Mouse (Mus musculus) layer of hippocampus, postnatal 14 days (tissue): ENCODE data around the gene Nrbf2. TPM values are rescaled to one million over a fixed set of nuclear protein-coding genes. Genes with fewer than 3 reads are reported as not detected.

Experiments
- DNase-seq, 2 experiments: peaks; one replicate each; pipeline ENCODE4 v3.0.0; 2021 to 2022; ENCODE audit warnings: low spot score in 2 of 2, mixed read lengths in 1 of 2
- long read RNA-seq, 2 experiments: library from polyadenylated mRNA; stranded (forward); transcript quantifications; one replicate each; pipeline ENCODE4 v2.0.0; 2021
- total RNA-seq, 2 experiments: library from RNA; stranded (reverse); gene quantifications; 2 replicates each; pipeline ENCODE4 v1.2.3; 2021

The Nrbf2 gene
- total RNA-seq = 10 to 100 TPM; 16.6 to 18.2 TPM
- long read RNA-seq, experiment 1, transcript Nrbf2-201 (4 exons, 1,813 nt) = major isoform, 29 of 35 reads
- long read RNA-seq, experiment 1, partial matches to known transcripts = 0 of 35 reads
- long read RNA-seq, experiment 1, other reads (novel, unspliced or antisense) = 6 of 35 reads
- long read RNA-seq, experiment 2, transcript Nrbf2-201 (4 exons, 1,813 nt) = major isoform, 51 of 53 reads
- long read RNA-seq, experiment 2, partial matches to known transcripts = 0 of 53 reads
- long read RNA-seq, experiment 2, other reads (novel, unspliced or antisense) = 2 of 53 reads

DNA sequence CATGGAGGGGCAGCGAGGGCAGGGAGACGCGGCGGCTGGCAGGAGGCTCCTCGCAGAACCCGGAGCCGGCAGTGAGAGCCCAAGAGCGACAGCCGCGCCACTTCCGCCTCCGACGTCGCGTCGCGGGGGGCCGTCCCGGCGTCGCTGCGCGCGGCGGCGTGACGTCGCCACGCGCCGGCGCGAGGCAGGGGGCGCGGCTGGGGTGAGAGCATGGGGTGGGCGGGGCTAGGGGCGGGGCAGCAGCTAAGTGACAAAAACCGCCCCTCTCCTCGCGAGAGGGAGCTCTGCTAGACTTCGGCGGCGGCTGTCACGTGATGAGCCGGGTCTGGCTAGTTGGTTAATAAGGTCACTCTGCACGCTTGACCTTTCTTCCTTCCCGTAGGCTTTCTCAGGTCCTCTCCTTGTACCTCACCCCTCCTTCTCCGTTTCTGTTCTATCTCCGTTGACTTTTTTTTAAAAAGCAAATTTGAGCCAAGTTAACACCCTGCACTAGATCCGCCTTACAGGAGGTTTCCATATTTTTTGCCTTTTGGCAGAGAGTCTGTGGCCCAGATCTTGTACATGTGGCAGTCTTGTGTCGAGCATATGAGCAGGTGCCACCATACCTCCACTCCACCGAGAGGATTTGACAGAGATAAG, at the start of gene Nrbf2:
Nrbf2 (minus strand) TSS at position 130 of the 639 bp plus-strand sequence.
- peak; percentile 78 for DNase-seq

DNA sequence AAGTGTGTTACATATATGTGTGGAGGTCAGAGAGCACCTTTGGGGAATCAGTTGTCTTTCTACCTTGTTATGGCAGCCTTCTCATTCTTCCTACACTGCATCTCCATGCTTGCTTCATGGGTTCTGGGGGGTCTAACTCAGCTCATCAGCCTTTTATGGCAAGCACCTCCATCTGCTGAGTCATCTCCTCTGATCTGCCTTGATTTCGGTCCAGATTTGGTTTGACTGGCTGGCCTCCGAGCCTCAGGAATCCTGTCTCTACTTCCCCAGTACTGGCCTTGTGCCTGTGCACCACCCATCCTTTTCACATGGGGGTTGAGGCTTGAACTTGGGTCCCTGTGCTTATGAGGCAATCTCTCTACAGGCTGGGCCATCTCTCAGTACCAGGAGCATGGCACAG, 45.5 kb upstream of the Nrbf2 start:
- DNase-seq = no peak

DNA sequence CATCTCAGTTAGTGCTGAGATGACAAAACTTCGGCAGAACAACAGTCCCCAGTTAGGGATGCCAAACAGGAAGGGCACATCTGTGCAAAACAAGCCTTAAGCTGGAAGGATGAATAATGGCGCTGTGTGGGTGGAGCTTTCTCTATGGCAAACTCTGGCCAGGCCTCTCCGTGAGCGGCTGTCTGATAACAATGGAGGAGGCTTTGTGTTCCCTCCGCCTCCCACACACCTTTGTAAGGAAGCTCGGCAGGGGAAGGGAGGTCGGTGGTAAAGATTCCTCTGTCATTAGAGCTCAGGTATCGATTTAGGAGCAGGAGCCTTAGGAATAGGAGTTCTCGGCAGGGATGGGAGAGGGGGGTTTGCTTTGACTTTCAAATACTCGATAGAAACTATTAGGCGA, 44.6 kb upstream of the Nrbf2 start:
- DNase-seq = no peak

DNA sequence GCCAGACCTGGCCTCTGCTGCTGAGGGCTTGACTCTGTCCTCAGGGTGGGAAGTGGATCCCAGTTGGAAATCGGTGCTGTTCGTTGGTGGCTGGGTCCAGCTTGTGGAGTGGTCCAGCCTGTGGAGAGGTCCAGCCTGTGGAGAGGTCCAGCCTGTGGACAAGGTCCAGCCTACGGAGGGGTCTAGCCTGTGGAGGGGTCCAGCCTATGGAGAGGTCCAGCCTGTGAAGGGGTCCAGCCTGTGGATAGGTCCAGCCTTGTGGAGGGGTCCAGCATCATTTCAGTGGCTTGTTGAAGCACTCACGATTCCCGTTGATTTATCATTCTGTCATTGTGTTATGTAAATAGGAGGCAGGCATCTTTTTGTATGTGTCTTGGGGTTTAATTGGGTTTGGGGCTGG, 43.1 kb upstream of the Nrbf2 start:
- no peak for DNase-seq

DNA sequence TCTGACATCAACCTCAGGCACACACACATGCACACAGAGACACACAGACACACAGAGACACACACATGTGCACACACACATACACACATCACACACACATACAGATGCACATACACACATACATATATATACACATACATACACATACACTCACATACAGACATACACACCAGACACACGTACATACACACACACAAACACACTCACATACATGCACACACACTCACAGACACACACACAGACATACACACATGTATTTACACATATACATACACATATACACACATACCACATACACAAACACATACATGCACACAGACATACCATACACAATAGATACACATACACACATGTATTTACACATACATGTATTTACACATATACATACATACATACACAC, 38.9 kb upstream of the Nrbf2 start:
- no peak for DNase-seq

DNA sequence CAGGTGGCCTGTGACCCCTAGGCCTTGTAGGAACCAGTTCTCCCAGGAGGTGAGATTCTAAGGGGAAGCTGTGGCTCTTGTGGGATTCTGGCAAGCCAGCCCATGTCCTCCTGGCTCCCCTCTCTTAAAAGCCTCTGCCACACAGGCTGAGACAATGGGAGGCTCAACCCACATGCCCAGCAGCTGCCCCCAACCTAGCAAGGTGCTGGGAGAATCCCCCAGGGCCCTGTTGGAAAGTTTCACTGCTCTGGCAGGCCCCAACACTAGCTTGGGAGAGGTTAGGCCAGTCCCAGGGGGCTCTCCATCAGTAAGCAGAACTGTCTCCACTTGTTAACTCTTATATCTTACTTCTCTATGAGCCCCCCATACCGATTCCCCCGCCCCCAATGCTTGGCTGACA, 36.3 kb upstream of the Nrbf2 start:
- DNase-seq = no peak

DNA sequence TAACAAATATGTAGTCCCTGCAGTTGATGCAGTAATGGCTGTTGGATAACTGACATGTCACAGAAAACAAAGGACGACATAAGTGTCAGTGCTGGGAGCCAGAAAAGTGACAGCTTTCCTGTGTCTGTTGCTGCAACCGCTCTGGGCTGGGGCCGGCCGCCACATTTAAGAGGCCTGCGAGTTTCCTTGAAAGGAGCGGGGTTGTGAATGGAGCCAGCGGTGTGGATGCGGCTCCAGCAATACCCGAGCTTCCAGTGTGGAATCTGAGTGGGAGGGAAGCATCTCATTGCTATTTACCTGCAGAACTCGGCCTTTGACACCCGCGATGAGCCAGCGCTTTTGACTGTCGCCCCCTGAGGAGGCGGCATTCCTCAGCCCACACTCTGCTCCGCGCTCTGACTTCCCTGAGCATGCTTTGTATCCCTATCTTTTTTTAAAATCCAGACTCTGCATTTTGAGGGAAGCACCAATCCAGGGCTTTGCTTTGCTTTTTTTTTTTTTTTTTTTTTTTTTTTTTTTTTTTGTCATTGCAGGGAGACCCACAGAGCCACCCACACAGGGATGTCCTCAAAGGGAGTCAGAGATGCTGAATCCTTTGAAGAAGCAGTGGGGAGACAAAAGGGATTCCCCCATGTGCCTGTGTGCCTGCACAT, 35.2 kb upstream of the Nrbf2 start:
- no peak for DNase-seq

DNA sequence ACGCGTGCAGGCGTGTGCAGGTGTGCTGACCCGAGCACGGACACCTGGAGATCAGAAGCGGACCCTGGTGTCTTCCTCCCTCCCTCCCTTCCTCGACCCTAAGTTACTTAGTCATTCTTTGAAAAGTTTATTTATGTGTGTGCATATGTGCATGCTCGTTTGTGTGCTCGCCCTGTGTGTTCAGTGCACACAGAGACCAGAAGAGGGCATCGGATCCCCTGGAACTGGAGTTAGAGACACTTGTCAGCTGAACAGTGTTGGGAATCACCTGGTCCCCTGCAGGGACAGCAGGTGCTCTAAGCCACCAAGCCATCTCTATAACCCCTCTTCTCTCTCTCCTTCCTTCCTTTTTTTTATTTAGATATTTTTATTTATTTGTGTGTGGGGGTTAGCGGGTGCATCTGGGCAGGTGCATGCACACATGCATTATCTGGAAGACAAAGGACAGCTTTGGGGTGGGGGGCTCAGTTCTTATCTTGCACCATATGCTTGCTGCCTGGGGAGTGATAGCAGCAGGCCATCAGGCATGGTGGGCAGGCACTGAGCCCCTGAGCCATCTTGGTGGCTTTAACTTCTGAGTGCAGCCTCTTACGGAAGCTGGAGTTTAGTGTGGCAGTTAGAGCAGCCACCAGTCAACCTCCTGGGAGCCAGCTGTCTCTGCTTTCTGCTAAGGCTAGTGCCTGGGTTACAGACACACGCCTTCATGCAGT, 34.1 kb upstream of the Nrbf2 start:
- DNase-seq = no peak

DNA sequence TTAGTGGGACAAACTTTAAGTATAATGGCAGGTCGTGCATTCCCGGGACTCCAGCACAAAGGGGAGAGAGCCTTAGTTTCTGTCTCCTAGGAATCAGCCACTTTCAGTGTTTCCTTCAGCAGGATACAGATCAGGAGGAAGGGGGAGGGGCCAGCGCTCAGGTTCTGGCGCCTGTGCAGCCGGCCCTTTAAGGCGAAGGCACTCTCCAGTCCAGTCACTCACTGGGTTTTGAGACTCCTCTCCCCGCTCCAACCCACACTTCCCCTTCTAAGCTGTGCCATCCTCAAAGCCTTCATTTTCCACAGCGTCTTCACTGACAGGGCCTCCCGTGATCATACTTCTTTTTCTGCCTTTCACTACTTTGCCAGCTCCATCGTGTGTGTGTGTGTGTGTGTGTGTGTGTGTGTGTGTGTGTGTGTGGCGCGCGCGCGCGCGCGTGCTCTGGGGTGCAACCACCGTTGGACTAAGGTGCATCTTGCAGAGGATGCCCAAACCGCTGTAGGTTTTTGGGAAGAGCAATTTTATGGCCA, 32.9 kb upstream of the Nrbf2 start:
- no peak for DNase-seq

DNA sequence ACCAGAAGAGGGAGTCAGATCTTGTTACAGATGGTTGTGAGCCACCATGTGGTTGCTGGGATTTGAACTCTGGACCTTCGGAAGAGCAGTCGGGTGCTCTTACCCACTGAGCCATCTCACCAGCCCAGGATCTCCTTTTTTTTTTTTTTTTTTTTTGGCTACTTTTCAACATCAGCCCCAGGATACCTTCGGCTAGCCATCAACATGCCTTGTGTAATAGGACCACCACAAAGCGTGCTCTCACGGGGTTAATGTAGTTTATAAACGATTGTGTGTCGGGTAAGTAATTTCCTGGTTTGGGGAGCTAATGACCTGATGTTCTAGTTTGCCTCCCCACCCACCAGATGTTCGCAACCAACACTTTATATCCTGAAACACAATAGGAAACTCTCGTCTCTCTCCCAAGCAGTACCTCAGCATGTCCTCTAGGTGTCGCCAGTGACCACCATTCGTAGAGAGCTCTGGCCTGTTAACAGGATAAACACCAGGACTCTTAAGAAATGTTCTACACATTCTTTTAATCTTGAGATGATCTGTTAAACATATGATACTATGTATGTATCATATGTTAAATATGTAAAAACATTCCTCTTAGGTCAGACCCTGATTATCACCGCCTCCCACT, 29.8 kb upstream of the Nrbf2 start:
- DNase-seq = peak in 1 of 2 experiments; percentile 49

DNA sequence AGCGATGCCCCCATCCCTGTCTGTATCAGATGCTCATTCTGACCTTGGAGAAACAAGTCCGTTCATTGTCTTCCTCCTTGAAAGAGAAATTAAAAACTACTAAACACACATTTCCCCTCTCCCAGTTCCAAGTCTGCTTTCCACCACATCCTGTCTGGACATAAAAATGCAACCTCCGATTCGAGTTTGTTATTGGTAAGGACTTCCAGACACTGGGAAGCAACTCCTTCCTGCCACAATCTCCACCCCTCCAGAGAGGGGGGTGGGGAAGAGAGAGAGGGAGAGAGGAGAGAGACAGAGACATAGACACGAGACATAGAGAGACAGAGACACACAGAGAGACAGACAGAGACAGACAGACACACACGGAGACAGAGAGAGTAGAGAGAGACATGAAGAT, 27.4 kb upstream of the Nrbf2 start:
- no peak for DNase-seq

DNA sequence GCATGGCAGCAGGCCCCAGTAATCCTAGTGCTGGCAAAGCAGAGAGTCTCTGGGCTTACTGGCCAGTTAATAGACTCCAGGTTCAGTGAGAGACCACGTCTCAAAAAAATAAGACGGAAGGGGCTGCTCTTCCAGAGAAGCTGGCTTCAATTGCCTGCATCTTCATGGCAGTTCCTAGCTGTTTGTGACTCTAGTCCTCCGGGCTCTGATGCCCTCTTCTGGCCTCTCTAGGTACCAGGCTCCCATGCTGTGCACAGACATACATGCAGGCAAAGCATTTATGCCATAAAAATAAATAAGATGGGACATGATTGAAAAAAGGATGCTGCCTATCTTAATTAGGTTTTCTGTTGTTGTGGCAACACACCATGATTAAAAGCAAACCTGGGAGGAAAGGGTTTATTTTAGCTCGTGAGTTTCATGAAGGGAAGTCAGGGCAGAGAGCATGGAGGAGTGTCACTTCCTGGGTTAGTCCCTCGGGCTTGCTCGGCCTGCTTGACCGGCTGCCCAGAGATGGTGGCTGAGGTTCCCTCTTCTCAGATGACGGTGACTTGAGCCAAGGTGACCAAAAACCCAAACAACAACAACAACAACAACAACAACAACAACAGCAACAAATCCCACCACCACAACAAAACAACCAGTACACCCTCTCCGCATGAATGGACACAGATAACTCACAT, 26.3 kb upstream of the Nrbf2 start:
- peak; percentile 62 to 70 for DNase-seq

DNA sequence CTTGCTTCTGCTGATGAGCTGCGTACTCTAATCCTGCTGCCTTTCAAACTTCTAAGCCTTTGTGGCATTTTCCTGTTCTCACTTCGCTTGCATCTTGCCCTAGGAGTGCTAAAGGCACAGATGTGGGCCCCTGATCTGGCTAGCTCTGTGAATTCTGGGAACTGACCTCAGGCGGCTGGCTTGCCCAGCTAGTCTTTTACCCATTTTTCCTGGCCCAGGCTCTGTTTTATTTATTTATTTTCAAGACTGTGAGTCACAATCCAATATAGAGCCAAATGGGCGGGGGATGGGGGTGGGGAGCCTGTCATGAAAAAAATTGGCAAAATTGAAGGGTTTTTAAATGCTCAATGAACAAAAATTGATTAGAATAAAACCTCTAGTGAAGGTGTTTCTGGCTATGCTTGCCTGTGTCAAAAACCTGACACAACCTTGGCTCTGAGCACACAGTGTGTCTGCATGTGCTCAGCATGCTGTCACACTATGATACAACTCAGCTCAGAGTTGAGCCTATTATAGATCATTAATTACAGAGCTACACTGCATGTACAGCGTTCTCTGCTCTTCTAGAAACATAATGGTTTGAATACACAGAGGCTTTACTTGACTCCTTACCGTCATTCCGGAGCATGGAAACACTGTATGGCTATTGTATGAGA, 24.5 kb upstream of the Nrbf2 start:
- no peak for DNase-seq

DNA sequence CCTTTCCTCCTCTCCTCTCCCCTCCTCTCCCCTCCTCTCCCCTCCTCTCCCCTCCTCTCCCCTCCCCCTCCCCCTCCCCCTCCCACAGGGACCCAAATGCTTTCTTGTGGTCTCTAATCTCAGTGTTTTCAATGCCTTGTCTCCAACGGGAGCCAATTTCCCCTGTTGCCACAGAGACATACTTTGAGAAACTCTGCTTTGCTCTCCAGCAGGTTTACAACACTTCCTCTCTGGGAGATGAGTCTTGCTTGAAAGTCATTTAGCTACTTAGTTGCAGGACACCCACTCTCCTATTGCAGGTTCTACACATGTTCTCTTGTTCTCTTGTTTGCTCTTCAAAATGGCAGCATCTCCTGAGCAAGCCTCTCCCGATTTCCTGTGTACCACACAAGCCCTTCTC, 17.2 kb upstream of the Nrbf2 start:
- DNase-seq = no peak

DNA sequence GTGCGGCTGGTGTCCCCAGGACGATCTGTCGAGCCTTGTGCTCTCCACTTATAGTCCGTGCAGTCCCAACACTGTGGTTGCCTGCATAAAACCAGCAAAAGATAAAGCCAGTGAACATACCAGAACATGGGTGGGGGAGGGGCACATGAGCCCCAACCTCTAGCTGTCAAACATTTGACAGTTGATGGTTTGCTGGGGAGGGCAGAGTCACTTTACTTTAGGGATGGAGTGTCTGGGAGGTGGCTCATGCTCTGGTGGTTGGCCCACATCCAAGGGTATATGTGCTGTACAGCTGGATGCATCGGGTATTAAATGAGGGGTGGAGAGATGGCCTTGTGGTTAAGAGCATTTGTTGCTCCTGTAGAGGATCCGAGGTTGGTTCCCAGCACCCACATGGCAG, 15.9 kb upstream of the Nrbf2 start:
- DNase-seq = no peak

DNA sequence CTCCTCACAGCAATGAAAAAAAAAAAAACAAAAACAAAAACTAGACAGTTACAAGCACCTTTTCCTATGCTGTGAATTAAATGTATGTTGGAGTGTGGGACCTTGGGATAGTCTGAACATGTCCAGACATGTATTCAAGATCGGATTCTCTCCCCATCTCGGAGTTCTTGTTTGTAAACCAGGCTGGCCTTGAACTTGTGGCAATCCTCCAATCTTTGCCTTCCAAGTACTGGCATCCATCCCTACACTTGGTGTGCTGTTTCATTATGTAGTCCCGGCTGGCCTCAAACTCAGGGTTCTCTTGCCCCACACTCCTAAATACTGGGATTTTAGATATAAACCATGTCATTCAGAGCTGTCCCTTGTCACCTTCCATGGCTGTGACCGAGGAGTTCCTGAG, 14.2 kb upstream of the Nrbf2 start:
- no peak for DNase-seq

DNA sequence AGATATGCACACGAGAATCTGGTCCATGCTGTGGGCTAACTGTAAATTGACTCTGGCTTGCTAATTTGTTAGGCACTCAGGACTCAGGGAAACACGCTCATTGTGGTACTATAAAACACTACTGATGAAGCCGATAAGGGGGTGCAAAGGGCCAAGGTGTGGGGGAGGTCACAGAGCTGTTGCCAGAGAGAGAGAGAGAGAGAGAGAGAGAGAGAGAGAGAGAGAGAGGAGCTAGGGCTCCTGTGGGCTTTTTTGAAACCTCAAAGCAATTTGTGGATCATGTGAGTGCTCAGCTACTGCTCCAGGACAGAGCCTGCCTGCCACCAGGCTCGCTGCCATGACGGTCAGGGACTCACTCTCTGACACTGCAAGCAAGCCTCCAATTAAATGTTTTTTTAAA, 13.8 kb upstream of the Nrbf2 start:
- no peak for DNase-seq

DNA sequence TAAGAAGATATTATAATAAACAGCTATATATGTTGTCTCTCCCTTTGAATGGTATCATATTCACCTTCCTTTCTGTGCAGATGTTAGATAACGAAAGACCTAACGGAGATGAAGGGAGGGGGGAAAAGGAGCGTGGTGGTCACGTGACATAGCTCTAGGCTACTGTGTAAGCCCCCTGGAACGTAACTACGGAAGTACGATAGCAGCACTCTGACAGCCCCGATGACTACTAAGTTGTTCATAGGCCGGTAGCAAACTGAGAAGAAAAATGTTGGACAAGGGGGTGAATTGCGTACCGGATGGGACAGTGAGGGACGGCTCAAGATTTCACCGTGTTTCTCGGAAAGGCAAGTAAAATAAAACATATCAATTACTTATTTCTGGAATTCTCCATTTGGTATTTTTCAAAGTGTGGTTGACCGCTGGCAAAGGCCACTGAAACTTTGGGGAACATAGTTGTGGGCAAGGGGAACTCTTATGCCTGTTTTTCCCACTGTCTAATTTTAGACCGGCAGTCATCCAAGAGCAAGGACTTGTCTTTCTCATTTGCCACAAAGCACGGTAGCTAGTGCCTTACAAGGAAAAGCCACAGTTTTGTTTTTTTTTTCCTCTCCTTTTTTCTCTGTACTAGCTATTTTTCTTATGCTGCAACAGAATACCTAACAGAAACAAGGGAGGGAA, 12.2 kb upstream of the Nrbf2 start:
- DNase-seq = no peak

DNA sequence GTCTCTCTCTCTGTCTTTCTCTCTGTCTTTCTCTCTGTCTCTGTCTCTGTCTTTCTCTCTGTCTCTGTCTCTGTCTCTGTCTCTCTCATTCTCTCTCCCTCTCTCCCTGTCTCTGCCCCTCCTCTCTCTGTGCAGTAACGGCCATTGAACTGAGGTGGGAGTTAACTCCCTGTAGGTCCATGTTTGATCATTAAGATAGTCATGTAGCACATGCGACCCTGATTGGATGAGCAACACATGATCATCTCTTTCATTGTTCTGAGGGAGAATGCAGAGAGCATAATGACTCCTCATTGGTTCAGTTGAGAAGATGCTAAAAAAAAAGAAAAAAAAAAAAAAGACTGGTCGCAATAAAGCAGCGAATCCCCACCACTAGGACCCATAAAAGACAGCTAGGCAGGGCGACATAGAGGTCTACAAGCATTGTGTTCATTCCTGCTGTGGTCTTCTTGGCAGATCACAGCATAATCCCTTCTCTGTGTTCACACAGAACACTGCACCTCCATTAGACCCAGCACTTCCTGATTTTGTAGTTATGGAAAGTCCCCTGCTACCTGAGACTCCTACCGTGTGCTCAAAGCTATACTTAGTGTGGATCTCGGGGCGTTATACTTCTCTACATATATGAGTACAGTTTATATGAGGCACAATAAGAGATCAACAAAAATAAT, 11.5 kb upstream of the Nrbf2 start:
- DNase-seq = no peak
